Mouse (Mus musculus) cerebellum, adult 2 months (tissue): ENCODE data around the gene Fbxl17. TPM values are rescaled to one million over a fixed set of nuclear protein-coding genes. Genes with fewer than 3 reads are reported as not detected.

Experiments used
- DNase-seq, 2 experiments: peaks; one replicate each; pipeline ENCODE4 v3.0.0; 2021
- H3K27ac ChIP-seq: fragments of 200-500 bp; 2 replicates; pipeline ENCODE4 v1.5.1; 2012; ENCODE audit warnings: low read length, control low read depth, inconsistent platforms; ENCODE audit not compliant: insufficient read depth
- H3K27me3 ChIP-seq: fragments of 200-500 bp; 2 replicates; pipeline ENCODE4 v1.6.1; 2012; ENCODE audit warnings: inconsistent platforms, mild to moderate bottlenecking, low read length, moderate library complexity; ENCODE audit not compliant: control insufficient read depth, insufficient read depth
- H3K4me1 ChIP-seq: fragments of 200-500 bp; 2 replicates; pipeline ENCODE4 v1.6.1; 2011; ENCODE audit warnings: low read length; ENCODE audit not compliant: control insufficient read depth, insufficient read depth
- H3K4me3 ChIP-seq: fragments of 200-500 bp; replicated peaks from 2 replicates; pipeline ENCODE3; 2011; ENCODE audit warnings: mild to moderate bottlenecking, low read depth, low read length, control low read depth; ENCODE audit not compliant: insufficient read depth
- CTCF ChIP-seq: fragments of 200-500 bp; IDR thresholded peaks from 2 replicates; pipeline ENCODE4 v1.5.1; 2011; ENCODE audit warnings: low read depth, mild to moderate bottlenecking, control low read depth, low read length, moderate library complexity, borderline replicate concordance; ENCODE audit not compliant: insufficient read depth
- POLR2A ChIP-seq: fragments of 200-500 bp; IDR thresholded peaks from 2 replicates; pipeline ENCODE4 v1.6.1; 2011; ENCODE audit warnings: low read length, control low read depth, borderline replicate concordance; ENCODE audit not compliant: insufficient read depth
- WGBS: fragments of 180-500 bp; shearing (Covaris S2); methylation state at CpG from one replicate; pipeline ENCODE4 v1.1.7; 2018; 5-methylcytosine and 5-hydroxymethylcytosine counted together
- polyA plus RNA-seq: library from polyadenylated mRNA; depleted of rRNA; stranded (reverse); fragments of >200 nt; gene quantifications from 2 replicates; pipeline ENCODE4 v1.2.3, GENCODE M21; 2012

Fbxl17 gene
- polyA plus RNA-seq, 1 experiment = 21.5 TPM

DNA sequence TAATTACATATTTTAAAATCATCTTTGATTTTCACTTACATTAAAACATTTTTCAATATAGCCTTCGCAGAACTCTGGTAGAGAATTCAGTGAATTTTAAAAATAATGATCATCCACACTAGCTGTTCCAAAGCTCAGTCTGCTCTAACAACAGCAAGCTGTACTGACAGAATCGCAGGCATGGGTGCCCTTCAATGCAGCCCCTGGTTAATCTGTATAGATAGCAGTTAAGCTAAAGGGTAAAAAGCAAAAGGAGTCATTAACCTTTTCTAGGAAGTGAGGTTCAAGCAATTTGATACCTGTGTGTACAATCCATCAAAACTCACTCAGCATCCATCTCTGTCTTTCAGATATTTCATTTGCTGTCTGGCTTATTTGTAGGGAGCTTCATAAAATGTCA is 273.4 kb downstream of the Fbxl17 start:
- no peak for TF ChIP-seq CTCF
- no peak for TF ChIP-seq POLR2A
- no peak for DNase-seq
- WGBS = 79% methylated on average over 2 of the region's 2 CpGs
- no peaks in the 10 kb centered on the region for H3K27me3 ChIP-seq
- no peaks in the 10 kb centered on the region for H3K4me1 ChIP-seq
- H3K27ac ChIP-seq = no peak overlapping the region
- no peak overlapping the region for H3K4me3 ChIP-seq

DNA sequence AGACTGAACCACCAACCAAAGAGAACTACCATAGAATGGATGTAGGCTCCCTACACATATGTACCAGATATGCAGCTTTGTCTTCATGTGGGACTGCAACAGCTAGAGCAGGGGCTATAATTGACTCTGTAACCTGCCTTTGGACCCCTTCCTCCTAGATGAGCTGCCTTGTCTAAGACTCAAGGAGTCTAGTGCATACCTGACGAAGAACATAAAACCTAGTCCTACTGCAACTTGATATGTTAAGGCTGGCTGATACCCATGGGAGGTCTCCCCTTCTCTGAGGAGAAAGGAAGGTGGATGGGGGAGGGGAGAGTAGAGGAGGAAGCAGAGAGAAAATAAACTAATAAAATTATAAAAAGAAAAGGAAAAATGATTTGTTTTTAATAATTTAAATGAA is 273.9 kb downstream of the Fbxl17 start:
- TF ChIP-seq POLR2A (no peak), CTCF (no peak)
- WGBS = 100% methylated on average over 1 of the region's 1 CpGs
- H3K27ac ChIP-seq = no peak overlapping the region
- no peak overlapping the region for H3K4me3 ChIP-seq
- no peaks in the 10 kb centered on the region for H3K27me3 ChIP-seq
- H3K4me1 ChIP-seq = no peaks in the 10 kb centered on the region
- DNase-seq = no peak

DNA sequence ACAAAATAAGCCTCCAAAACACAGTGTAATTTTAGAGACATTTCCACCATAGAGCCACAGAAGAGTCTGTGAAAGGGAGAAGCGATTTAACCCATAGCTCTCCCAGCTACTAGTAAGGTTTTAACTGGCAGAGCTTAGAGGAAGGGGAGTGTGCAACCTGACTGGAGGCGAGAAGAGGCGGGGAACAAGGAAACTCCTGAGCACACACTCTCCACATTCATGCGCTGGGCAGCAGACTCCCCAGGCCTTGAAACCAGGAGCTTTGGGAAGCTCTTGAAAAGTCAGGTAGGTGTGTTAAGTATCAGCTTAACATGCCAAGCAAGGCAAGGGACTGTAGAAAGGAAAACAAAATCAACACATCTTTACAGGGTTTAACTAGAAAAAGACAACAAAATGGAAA is 276.1 kb downstream of the Fbxl17 start:
- TF ChIP-seq CTCF (no peak), POLR2A (no peak)
- 79% methylated on average over 4 of the region's 4 CpGs for WGBS
- H3K4me1 ChIP-seq = no peaks in the 10 kb centered on the region; the same call in 1 of the 2 replicates
- H3K4me3 ChIP-seq = no peak overlapping the region
- DNase-seq = no peak
- no peak overlapping the region for H3K27ac ChIP-seq
- no peaks in the 10 kb centered on the region for H3K27me3 ChIP-seq

DNA sequence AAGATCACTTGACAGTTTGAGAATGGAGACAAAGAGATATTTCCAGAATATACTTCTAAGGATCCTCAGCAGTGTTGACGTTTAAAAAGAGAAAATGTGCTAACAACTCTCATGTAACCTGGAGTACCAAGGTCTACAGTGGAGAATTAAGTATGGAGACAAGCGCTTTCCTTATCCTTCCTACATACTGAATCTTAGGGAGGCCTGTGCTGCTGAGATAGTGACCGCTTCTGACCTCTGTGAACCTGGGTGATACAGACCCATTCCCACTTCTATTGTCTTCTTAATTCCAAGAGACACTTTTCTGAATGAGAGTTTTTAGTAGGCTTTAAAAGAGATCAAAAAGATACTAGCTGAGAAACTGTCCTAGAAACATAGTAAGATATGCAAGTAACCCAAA is 278.2 kb downstream of the Fbxl17 start:
- H3K4me1 ChIP-seq = no peaks in the 10 kb centered on the region; the same call in 1 of the 2 replicates
- no peak for DNase-seq
- H3K4me3 ChIP-seq = no peak overlapping the region
- H3K27ac ChIP-seq = no peak overlapping the region
- no peak for TF ChIP-seq CTCF
- no peak for TF ChIP-seq POLR2A
- H3K27me3 ChIP-seq = no peaks in the 10 kb centered on the region
- WGBS = 96% methylated on average over 3 of the region's 3 CpGs

DNA sequence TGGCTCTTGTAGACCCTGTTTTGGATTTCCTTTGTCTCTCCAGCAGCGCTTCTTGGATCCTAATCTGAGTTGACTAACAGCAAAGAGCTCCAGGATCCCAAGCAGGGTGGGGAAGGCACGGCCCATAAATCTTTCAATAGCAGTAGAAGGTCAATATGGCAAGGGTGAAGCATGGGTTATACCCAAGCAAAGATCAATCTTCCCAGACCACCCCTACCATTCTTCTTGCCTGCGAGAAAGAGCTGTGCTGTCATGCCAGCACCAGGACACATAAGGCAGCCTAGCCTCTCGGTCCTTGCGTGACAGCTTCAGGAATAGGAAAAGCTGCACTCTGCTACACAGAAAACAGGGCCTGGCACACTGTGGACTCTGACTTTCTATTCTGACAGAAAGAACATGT is 279.0 kb downstream of the Fbxl17 start:
- WGBS = 86% methylated on average over 5 of the region's 5 CpGs
- no peak overlapping the region for H3K4me3 ChIP-seq
- no peak overlapping the region for H3K27ac ChIP-seq
- no peaks in the 10 kb centered on the region; the same call in 1 of the 2 replicates for H3K4me1 ChIP-seq
- no peak for DNase-seq
- TF ChIP-seq POLR2A = no peak
- no peak for TF ChIP-seq CTCF
- no peaks in the 10 kb centered on the region for H3K27me3 ChIP-seq

DNA sequence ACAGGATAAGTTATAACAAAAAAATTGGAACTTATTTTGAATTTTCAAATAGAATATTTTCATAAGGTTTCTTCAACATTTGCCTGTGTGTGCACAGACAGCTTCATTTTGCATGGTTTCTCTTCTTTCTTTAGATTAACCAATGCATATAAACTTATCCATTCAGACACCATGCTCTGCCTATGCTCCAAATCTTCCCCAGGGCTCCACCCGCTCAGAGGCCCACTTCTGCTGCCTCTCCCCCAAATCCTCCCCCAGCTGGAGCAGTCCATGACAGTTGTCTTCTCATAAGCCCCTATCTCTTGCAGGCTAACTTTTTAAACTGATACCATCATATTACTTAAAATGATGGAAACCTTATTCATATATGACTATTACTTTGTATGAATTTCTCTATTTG is 282.8 kb downstream of the Fbxl17 start:
- Histone ChIP-seq H3K4me3 (no peak overlapping the region), H3K27me3 (no peaks in the 10 kb centered on the region), H3K4me1 (no peaks in the 10 kb centered on the region; the same call in 1 of the 2 replicates), H3K27ac (no peak overlapping the region)
- DNase-seq = no peak
- WGBS = 97% methylated on average over 1 of the region's 1 CpGs
- TF ChIP-seq CTCF = no peak

DNA sequence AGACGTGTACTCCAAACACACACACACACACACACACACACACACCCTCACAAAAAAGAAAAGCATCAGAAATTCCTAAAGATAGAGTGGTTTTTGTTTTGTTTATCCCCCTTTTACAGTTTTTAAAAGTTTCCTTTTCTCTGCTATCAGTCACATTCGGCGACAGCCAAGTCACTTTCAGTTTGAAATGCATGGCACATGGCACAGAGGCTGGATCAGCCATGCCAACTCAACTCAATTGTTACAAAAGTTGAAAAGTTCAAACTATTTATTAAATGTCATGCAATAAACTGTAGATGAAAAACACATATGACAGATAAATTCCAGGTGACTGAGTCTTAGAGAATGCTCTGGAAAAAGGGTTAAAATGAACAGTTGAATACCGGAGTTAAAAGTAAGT is 287.8 kb downstream of the Fbxl17 start:
- no peak overlapping the region for H3K27ac ChIP-seq
- no peak for TF ChIP-seq CTCF
- TF ChIP-seq POLR2A = no peak
- no peak for DNase-seq
- WGBS = 83% methylated on average over 4 of the region's 4 CpGs
- H3K4me1 ChIP-seq = no peaks in the 10 kb centered on the region
- H3K4me3 ChIP-seq = no peak overlapping the region
- no peaks in the 10 kb centered on the region for H3K27me3 ChIP-seq

DNA sequence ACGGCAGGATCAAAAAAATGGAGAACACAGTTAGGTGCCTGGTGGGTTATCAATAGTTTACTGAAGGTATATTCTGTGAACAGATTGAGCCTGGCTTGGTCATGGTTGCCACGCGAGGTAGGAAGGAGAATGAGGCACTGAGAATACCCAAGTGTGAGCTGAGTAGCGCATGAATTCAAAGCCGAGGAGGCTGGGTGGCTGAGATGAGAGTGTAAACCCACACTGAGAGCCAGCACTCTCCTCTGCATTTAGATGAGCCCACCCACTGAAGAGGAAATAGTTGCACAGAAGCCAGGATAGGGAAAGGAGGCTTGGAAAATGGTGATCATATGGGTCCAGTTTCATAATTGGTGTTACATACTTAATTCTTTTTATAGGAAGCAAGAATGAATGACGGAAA is 290.7 kb downstream of the Fbxl17 start:
- 92% methylated on average over 6 of the region's 6 CpGs for WGBS
- Histone ChIP-seq H3K4me3 (no peak overlapping the region), H3K4me1 (no peaks in the 10 kb centered on the region), H3K27ac (no peak overlapping the region), H3K27me3 (no peaks in the 10 kb centered on the region)
- TF ChIP-seq CTCF (no peak), POLR2A (no peak)
- DNase-seq = no peak

DNA sequence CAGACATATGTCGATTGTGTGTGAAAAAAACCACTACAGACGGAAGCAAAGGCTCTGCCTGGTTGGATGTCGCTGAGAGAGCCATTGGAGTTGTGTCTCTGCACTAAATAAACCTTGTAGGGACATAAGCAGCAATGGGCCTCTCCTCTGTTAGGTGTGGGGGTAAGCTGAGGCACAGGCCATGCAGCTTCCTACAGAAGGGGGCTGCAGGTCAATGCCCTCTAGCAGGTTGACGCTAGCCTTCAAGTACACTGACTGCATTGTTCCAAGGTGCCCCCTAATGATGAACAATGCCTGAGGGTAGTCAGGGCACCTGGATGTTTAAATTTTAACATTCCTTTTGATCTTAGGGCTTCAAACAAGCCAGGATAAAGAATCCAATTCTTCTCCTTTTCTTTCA is 291.5 kb downstream of the Fbxl17 start:
- no peaks in the 10 kb centered on the region for H3K4me1 ChIP-seq
- H3K4me3 ChIP-seq = no peak overlapping the region
- H3K27me3 ChIP-seq = no peaks in the 10 kb centered on the region
- DNase-seq = no peak
- no peak for TF ChIP-seq POLR2A
- TF ChIP-seq CTCF = no peak
- 52% methylated on average over 4 of the region's 4 CpGs for WGBS
- H3K27ac ChIP-seq = no peak overlapping the region
